In genomic region chr10:95745834-95746620, GRCm38 (mm10) we compare ENCODE assay signal across 17 mouse cellular contexts.
DNase-seq lines count a peak whose midpoint lies in the region; ATAC-seq and TF ChIP-seq lines count a peak whose summit lies in the region.
"Had no signal": no experiment of that assay in that cellular context is flagged by ENCODE, and none has a peak within 500 bp of the region (broad histone marks: within the 10 kb centered on the region; RNA-seq: fewer than 3 reads in every experiment).

No protein-coding gene starts in this region.

- H3K27me3 ChIP-seq in midbrain, postnatal 0 days (ENCODE audit: insufficient read depth, low read length), result no peaks in the 10 kb centered on the region
- H3K27me3 ChIP-seq in midbrain, embryonic 14.5 days (ENCODE audit: control insufficient read depth, insufficient read depth, low read length), result no peaks in the 10 kb centered on the region
- no peaks in the 10 kb centered on the region for H3K27me3 ChIP-seq in hindbrain, embryonic 12.5 days
- H3K27me3 ChIP-seq: embryonic facial prominence, embryonic 13.5 days; limb, embryonic 12.5 days; liver, embryonic 15.5 days; midbrain, embryonic 13.5 days; neural tube, embryonic 13.5 days had no signal

- H3K4me2 ChIP-seq in midbrain, postnatal 0 days (ENCODE audit: low read depth, low read length, poor library complexity, severe bottlenecking), result no peak overlapping the region
- no peak overlapping the region for H3K4me2 ChIP-seq in midbrain, embryonic 14.5 days (ENCODE audit: low read length)
- H3K4me2 ChIP-seq in hindbrain, embryonic 12.5 days (replicated peaks), result no peak overlapping the region
- H3K4me2 ChIP-seq: embryonic facial prominence, embryonic 13.5 days; heart, embryonic 11.5 days; limb, embryonic 12.5 days; liver, embryonic 15.5 days; midbrain, embryonic 13.5 days; neural tube, embryonic 13.5 days had no signal

- H3K4me3 ChIP-seq in midbrain, postnatal 0 days (ENCODE audit: low read depth, low read length), result no peak overlapping the region
- H3K4me3 ChIP-seq in midbrain, embryonic 14.5 days (replicated peaks; ENCODE audit: low read depth, low read length), result no peak overlapping the region
- H3K4me3 ChIP-seq in hindbrain, embryonic 12.5 days, result no peak overlapping the region
- H3K4me3 ChIP-seq: embryonic facial prominence, embryonic 13.5 days; gastrocnemius, adult 2 months; limb, embryonic 12.5 days; liver, embryonic 15.5 days; midbrain, embryonic 13.5 days; neural tube, embryonic 13.5 days had no signal

- H3K9ac ChIP-seq in midbrain, postnatal 0 days (replicated peaks; ENCODE audit: low read length, poor library complexity, severe bottlenecking), result no peak overlapping the region
- no peak overlapping the region for H3K9ac ChIP-seq in midbrain, embryonic 14.5 days (replicated peaks; ENCODE audit: low read length)
- H3K9ac ChIP-seq in hindbrain, embryonic 12.5 days, result no peak overlapping the region
- H3K9ac ChIP-seq: embryonic facial prominence, embryonic 13.5 days; limb, embryonic 12.5 days; liver, embryonic 15.5 days; midbrain, embryonic 13.5 days; neural tube, embryonic 13.5 days had no signal

- TF ChIP-seq CTCF in midbrain, postnatal 0 days (IDR thresholded peaks at IDR 0.05), result no peak

- no peak overlapping the region for H3K27ac ChIP-seq in midbrain, postnatal 0 days (ENCODE audit: low read depth, low read length)
- H3K27ac ChIP-seq in midbrain, embryonic 14.5 days (replicated peaks; ENCODE audit: low read depth, low read length), result no peak overlapping the region
- H3K27ac ChIP-seq in hindbrain, embryonic 12.5 days, result no peak overlapping the region
- H3K27ac ChIP-seq: embryonic facial prominence, embryonic 13.5 days; gastrocnemius, adult 2 months; limb, embryonic 12.5 days; liver, embryonic 15.5 days; midbrain, embryonic 13.5 days; neural tube, embryonic 13.5 days had no signal

- ATAC-seq in midbrain, postnatal 0 days (ENCODE audit: low FRiP score), result no peak
- no peak for ATAC-seq in midbrain, embryonic 14.5 days (ENCODE audit: low FRiP score, low TSS enrichment)
- peak; percentile 96 for ATAC-seq in activated CD4-positive, CD25-positive, alpha-beta regulatory T cell, adult 4 months
- ATAC-seq in neutrophil, adult 5-6 weeks (ENCODE audit: extremely low read depth, insufficient number of reproducible peaks, low FRiP score, poor library complexity, severe bottlenecking), result peak; percentile 72
- no peak for ATAC-seq in hindbrain, embryonic 12.5 days (ENCODE audit: low FRiP score)
- ATAC-seq: midbrain, embryonic 13.5 days had no signal

- no peaks in the 10 kb centered on the region for H3K36me3 ChIP-seq in midbrain, postnatal 0 days (ENCODE audit: insufficient read depth, low read length)
- no peaks in the 10 kb centered on the region for H3K36me3 ChIP-seq in midbrain, embryonic 14.5 days (ENCODE audit: control insufficient read depth, insufficient read depth, low read length)
- H3K36me3 ChIP-seq in hindbrain, embryonic 12.5 days, result no peaks in the 10 kb centered on the region
- H3K36me3 ChIP-seq: embryonic facial prominence, embryonic 13.5 days; limb, embryonic 12.5 days; liver, embryonic 15.5 days; midbrain, embryonic 13.5 days; neural tube, embryonic 13.5 days had no signal

- no peaks in the 10 kb centered on the region for H3K9me3 ChIP-seq in midbrain, postnatal 0 days (ENCODE audit: low read length)
- H3K9me3 ChIP-seq in midbrain, embryonic 14.5 days (ENCODE audit: control insufficient read depth, low read length), result no peaks in the 10 kb centered on the region
- H3K9me3 ChIP-seq in hindbrain, embryonic 12.5 days (replicated peaks), result no peaks in the 10 kb centered on the region
- H3K9me3 ChIP-seq: embryonic facial prominence, embryonic 13.5 days; limb, embryonic 12.5 days; liver, embryonic 15.5 days; midbrain, embryonic 13.5 days; neural tube, embryonic 13.5 days had no signal

- peak; percentile 11 for DNase-seq in midbrain, postnatal 0 days (ENCODE audit: low spot score)
- no peak for DNase-seq in midbrain, embryonic 14.5 days
- DNase-seq in layer of hippocampus, postnatal 25 days (ENCODE audit: extremely low spot score in 1 of 2, low spot score in 1 of 2), result no peak
- no peak for DNase-seq in adrenal gland, adult (ENCODE audit: inconsistent age in 2 of 2, low spot score in 1 of 2)
- DNase-seq: adrenal gland, postnatal 14 days; gastrocnemius, adult 2 months; kidney, adult 18-20 months; kidney, postnatal 4 days had no signal

- WGBS in midbrain, postnatal 0 days, result 53% methylated on average over 10 of the region's 10 CpGs
- WGBS in midbrain, embryonic 14.5 days, result 58% methylated on average over 10 of the region's 10 CpGs
- 78% methylated on average over 10 of the region's 10 CpGs for WGBS in hindbrain, embryonic 12.5 days

- H3K4me1 ChIP-seq in midbrain, postnatal 0 days (ENCODE audit: insufficient read depth, low read length), result no peaks in the 10 kb centered on the region
- no peaks in the 10 kb centered on the region for H3K4me1 ChIP-seq in midbrain, embryonic 14.5 days (ENCODE audit: control insufficient read depth, insufficient read depth, low read length)
- H3K4me1 ChIP-seq in hindbrain, embryonic 12.5 days, result no peaks in the 10 kb centered on the region; the same call in 1 of the 2 replicates
- H3K4me1 ChIP-seq: embryonic facial prominence, embryonic 13.5 days; limb, embryonic 12.5 days; midbrain, embryonic 13.5 days; neural tube, embryonic 13.5 days had no signal

Comparison
In these comparisons a context has a peak if more than half of its experiments do, and no peak if none do; other contexts are left out.
1. ATAC-seq: peak in activated CD4-positive, CD25-positive, alpha-beta regulatory T cell, adult 4 months (single experiment) and neutrophil, adult 5-6 weeks (single experiment); none in midbrain, postnatal 0 days (single experiment), midbrain, embryonic 14.5 days (single experiment) and hindbrain, embryonic 12.5 days (single experiment).